Mouse (Mus musculus) left cerebral cortex, adult 2 months (tissue): ENCODE results near the gene Irf1. TPM values are rescaled to one million over a fixed set of nuclear protein-coding genes. Genes with fewer than 3 reads are reported as not detected.
A peak's percentile ranks its signal among the peaks of the same experiment; 100 is the strongest.

Experiments used
- DNase-seq, 2 experiments: peaks; one replicate each; pipeline ENCODE4 v3.0.0; 2021 to 2022; ENCODE audit warnings: low spot score in 2 of 2, mixed read lengths in 1 of 2; ENCODE audit errors: extremely low spot score in 1 of 2
- H3K27ac ChIP-seq: fragments of 200-600 bp; 2 replicates; pipeline ENCODE4 v1.8.1; 2022
- H3K4me3 ChIP-seq: fragments of 200-600 bp; 2 replicates; pipeline ENCODE4 v1.8.1; 2022
- CTCF ChIP-seq: fragments of 200-600 bp; IDR thresholded peaks from 2 replicates; pipeline ENCODE4 v1.8.1; 2022; ENCODE audit warnings: antibody characterized with exemption, mild to moderate bottlenecking, moderate library complexity
- intact Hi-C: fragments of 180-260 bp; cut with DNase I; formaldehyde crosslinking; loops from one replicate; pipeline ENCODE4 v1.15.1; 2025
- long read RNA-seq, 2 experiments: library from polyadenylated mRNA; stranded (forward); transcript quantifications; one replicate each; pipeline ENCODE4 v2.0.0; 2021; ENCODE audit warnings: borderline mapping rate in 2 of 2
- total RNA-seq, 2 experiments: library from RNA; stranded (reverse); gene quantifications; 2 replicates each; pipeline ENCODE4 v1.2.3; 2021

Irf1 gene
- total RNA-seq, result 1 to 10 TPM; 6.6 to 8.2 TPM
- long read RNA-seq, experiment 1, partial matches to known transcripts, result 2 of 4 reads
- long read RNA-seq, experiment 1, other reads (novel, unspliced or antisense), result 1 of 4 reads
- long read RNA-seq, experiment 2, partial matches to known transcripts, result 1 of 5 reads
- long read RNA-seq, experiment 2, other reads (novel, unspliced or antisense), result 3 of 5 reads

DNA sequence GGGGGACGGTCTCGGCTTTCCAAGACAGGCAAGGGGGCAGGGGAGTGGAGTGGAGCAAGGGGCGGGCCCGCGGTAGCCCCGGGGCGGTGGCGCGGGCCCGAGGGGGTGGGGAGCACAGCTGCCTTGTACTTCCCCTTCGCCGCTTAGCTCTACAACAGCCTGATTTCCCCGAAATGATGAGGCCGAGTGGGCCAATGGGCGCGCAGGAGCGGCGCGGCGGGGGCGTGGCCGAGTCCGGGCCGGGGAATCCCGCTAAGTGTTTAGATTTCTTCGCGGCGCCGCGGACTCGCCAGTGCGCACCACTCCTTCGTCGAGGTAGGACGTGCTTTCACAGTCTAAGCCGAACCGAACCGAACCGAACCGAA, at the start of gene Irf1:
TSS of gene Irf1 (plus strand) at position 255 of the 365 bp plus-strand sequence.
- DNase-seq, result peak; percentile 85
- no peak for TF ChIP-seq CTCF
- H3K4me3 ChIP-seq, result peak within 1 kb of the TSS; percentile 63
- peak within 1 kb of the TSS; percentile 81 for H3K27ac ChIP-seq
- intact Hi-C loops, result no loop called here

DNA sequence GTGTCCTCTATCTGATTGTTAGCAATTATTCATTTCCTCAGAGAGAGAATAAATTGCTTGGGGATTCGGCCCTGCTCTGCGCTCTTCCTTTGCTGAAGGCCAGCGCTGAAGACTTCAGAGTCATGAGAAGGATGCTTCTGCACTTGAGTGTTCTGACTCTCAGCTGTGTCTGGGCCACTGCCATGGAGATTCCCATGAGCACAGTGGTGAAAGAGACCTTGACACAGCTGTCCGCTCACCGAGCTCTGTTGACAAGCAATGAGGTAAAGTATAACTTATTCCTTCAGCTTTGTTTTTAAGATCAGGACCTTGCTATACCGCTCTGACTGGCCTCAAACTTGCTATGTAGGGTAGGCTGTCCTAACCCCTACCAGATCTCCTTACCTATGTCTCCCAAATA, 49.1 kb upstream of the Irf1 start, which contains the start of gene Il5:
TSS of gene Il5 (plus strand) at position 80 of the 400 bp plus-strand sequence.
- no peak within 1 kb of the TSS for H3K27ac ChIP-seq
- TF ChIP-seq CTCF, result no peak
- DNase-seq, result no peak
- no peak within 1 kb of the TSS for H3K4me3 ChIP-seq
- intact Hi-C loops, result no loop called here

DNA sequence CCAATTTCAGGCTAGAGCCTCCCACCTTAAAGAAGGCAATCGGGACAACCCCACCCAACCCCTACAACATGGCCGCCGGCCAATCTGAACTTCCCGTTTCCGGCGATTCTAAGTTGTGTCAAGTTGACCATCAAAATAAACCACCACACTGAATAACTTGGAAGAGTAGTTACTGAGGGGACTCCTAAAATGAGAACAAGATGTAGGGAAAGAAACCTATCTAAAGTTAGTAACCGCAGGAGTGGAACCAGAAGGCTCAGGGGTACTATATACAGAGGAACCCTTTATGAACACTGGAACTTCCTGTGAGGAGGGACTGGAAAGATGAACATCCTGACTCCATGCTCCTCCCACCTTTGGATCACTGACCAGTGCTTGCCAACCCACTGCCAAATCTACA, 38.4 kb upstream of the Irf1 start:
- Histone ChIP-seq H3K4me3 (no peak overlapping the region), H3K27ac (no peak overlapping the region)
- intact Hi-C loops, result loop anchor here (10.0 kb wide), 1 partner anchor 323 kb away; no protein-coding TSS in a partner anchor
- TF ChIP-seq CTCF, result no peak
- DNase-seq, result no peak

- intact Hi-C loops, result loop anchor here (10.0 kb wide), 1 partner anchor 323 kb away; no protein-coding TSS in a partner anchor
- TF ChIP-seq CTCF, result no peak
- DNase-seq, result no peak
These were observed 37.6 kb upstream of the Irf1 start for GRCm38 (mm10) chr11:53732244-53732643.

DNA sequence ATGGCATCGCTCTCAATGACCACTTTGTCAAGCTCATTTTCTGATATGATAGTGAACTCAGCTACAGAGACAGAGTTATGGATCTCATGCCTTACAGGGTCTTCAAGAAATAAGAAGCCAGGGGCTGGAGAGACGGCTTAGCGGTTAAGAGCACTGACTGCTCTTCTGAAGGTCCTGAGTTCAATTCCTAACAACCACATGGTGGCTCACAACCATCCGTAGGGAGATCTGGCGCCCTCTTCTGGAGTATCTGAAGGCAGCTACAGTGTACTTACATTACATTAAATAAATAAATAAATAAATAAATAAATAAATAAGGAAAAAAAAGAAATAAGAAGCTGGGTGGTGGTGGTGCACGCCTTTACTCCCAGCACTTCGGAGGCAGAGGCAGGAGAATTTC, 36.0 kb upstream of the Irf1 start:
- H3K4me3 ChIP-seq, result no peak overlapping the region
- intact Hi-C loops, result loop anchor here (10.0 kb wide), 1 partner anchor 321 kb away; no protein-coding TSS in a partner anchor
- H3K27ac ChIP-seq, result no peak overlapping the region
- TF ChIP-seq CTCF, result no peak; the same call in 1 of the 2 replicates
- no peak for DNase-seq

More at GRCm38 (mm10) chr11:53732244-53732643, 37.6 kb upstream of the Irf1 start:
- no peak overlapping the region for H3K27ac ChIP-seq
- H3K4me3 ChIP-seq, result no peak overlapping the region

- Histone ChIP-seq H3K27ac (no peak overlapping the region), H3K4me3 (no peak overlapping the region)
- no peak for DNase-seq
- TF ChIP-seq CTCF, result no peak
- intact Hi-C loops, result loop anchor here (10.0 kb wide), 1 partner anchor 320 kb away; no protein-coding TSS in a partner anchor
These were observed 35.4 kb upstream of the Irf1 start for GRCm38 (mm10) chr11:53734431-53734830.

DNA sequence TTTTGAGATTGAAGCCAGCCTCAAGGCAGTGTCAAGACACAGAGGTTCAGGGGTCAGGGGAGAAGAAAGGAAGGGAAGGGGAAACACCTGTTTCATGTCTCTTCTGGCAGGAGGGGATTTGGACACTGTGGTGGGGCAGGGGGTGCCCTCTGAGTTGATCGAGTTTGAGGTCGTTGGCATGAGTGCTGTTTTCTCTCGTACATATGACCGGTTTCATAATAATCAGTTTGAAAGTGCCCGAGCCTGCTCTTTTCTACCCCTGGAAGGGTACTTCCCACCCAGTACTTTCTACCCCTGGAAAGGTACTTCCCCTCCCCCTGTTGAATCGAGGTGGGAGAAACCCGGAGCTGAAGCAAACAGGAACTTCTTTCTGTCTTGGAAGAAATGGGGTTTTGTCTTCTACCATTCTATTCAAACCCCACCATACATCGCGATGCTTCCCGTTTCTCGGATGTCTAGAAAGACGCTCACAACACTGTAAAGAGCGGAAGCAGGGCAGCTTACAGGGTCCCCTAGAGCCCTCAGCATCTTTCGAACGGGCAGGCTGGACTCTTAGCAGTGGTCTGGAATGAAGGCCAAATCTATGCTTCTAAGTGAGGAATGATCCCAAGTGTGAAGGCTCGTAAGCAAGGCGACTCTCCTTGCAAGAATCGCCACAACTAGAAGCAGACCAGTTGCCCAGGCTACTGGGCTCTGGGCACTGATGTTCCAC, 34.7 kb upstream of the Irf1 start:
- no peak for DNase-seq
- intact Hi-C loops, result loop anchor here (10.0 kb wide), 1 partner anchor 320 kb away; no protein-coding TSS in a partner anchor
- Histone ChIP-seq H3K27ac (no peak overlapping the region), H3K4me3 (no peak overlapping the region)
- TF ChIP-seq CTCF, result no peak

GRCm38 (mm10) chr11:53735682-53736245, 34.0 kb upstream of the Irf1 start:
- TF ChIP-seq CTCF, result peak; percentile 89
- peak; percentile 48 to 56 for DNase-seq
- no peak overlapping the region for H3K27ac ChIP-seq
- intact Hi-C loops, result loop anchor here (2.0 to 10.0 kb wide), 2 partner anchors 115 to 319 kb away; no protein-coding TSS in a partner anchor
- H3K4me3 ChIP-seq, result no peak overlapping the region

GRCm38 (mm10) chr11:53736771-53737572, 32.8 kb upstream of the Irf1 start:
- Histone ChIP-seq H3K27ac (peak overlapping the region; percentile 64), H3K4me3 (no peak overlapping the region)
- TF ChIP-seq CTCF, result peak; percentile 68
- peak; percentile 48 to 76 for DNase-seq
- intact Hi-C loops, result loop anchor here (1.0 to 10.0 kb wide), 3 partner anchors 114 to 318 kb away; partner anchors contain the start of gene Gm9837

DNA sequence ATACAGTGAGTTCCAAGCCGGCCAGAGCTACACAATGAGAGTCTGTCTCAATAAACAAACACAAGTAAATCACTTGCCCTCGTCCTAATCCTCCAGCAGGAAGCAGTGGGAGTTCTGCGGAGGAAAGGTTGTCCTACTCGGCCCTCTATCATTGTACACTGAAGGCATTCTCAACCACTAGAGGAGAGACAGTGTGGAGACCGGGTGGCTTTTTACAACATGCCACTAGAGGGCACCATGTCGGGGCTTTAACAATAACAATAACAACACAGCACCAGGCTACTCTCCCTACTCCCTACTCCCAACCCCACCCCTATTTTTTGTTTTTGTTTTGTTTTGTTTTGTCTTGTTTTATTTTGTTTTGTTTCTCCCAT, 32.3 kb upstream of the Irf1 start:
- Histone ChIP-seq H3K4me3 (no peak overlapping the region), H3K27ac (peak overlapping the region; percentile 64)
- intact Hi-C loops, result loop anchor here (1.0 to 10.0 kb wide), 3 partner anchors 113 to 317 kb away; partner anchors contain the start of gene Gm9837
- peak; percentile 65 for TF ChIP-seq CTCF
- DNase-seq, result peak; percentile 38 to 41

- H3K27ac ChIP-seq, result no peak overlapping the region
- intact Hi-C loops, result no loop called here
- DNase-seq, result no peak
- peak; percentile 20; the same call in 1 of the 2 replicates for TF ChIP-seq CTCF
- no peak overlapping the region for H3K4me3 ChIP-seq
These were observed 27.5 kb upstream of the Irf1 start for GRCm38 (mm10) chr11:53742353-53742752.
